Mouse (Mus musculus) erythroblast, embryonic 14.5 days (primary cell): Measurements from ENCODE around the gene Sbk3.

ENCODE experiments used
- GATA1 ChIP-seq: IDR thresholded peaks from 2 replicates; pipeline ENCODE4 v1.6.1; 2012; ENCODE audit warnings: low read length, inconsistent platforms, mixed read lengths
- TAL1 ChIP-seq: IDR thresholded peaks from 3 replicates; pipeline ENCODE4 v1.6.1; 2012; ENCODE audit warnings: low read length, inconsistent platforms, mixed read lengths

DNA sequence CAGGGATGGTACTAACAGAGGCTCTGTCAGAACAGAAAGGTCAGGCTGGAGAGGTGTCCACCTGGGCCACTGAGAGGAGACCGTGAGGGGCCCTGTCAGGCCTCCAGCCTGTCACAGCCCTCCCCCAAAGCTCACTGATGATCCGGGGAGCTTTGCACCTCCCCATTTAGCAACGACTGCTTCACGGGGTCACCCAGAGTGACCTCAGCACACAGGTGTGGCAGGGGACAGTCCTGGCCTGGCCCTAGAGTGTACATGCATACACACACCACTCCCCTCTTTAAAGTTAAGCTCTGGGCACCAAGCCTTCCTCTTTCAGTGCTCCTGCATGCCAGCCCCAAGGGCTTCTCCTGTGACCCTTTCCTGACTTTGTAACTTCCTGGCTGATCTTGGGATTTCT, 4.5 kb upstream of the Sbk3 start:
- TF ChIP-seq TAL1 (no peak), GATA1 (no peak)
